Mouse (Mus musculus) stomach, postnatal 0 days (tissue): ENCODE measurements around the gene Cdk14.

Experiments used
- CTCF ChIP-seq: IDR thresholded peaks from 2 replicates; pipeline ENCODE4 v1.5.1; 2016; ENCODE audit warnings: antibody characterized with exemption, low read depth, mild to moderate bottlenecking, moderate library complexity
- EP300 ChIP-seq: optimal IDR thresholded peaks from 2 replicates; pipeline ENCODE3; 2016; ENCODE audit warnings: antibody characterized with exemption

- TF ChIP-seq CTCF (no peak), EP300 (no peak)
Observed at GRCm38 (mm10) chr5:4931539-4932143, 488.5 kb downstream of the Cdk14 start.
